Mouse (Mus musculus) lung, adult 2 months (tissue): ENCODE measurements at regions not wholly inside any gene's neighbourhood (a gene's known extent, or its start where the extent isn't known, plus 50 kb on each side); places are given as distances from the start of the nearest gene placed in this dataset.

Source experiments
- CTCF ChIP-seq: fragments of 200-500 bp; IDR thresholded peaks from 2 replicates; pipeline ENCODE4 v1.5.1; 2011; ENCODE audit warnings: mild to moderate bottlenecking, low read length, control low read depth; ENCODE audit not compliant: insufficient read depth
- POLR2A ChIP-seq: fragments of 200-500 bp; IDR thresholded peaks from 2 replicates; pipeline ENCODE4 v1.6.1; 2011; ENCODE audit warnings: low read depth, mild to moderate bottlenecking, control low read depth, low read length, borderline replicate concordance; ENCODE audit errors: extremely low read depth

GRCm38 (mm10) chr3:57944698-57945097 is 96.8 kb upstream of the Pfn2 start:
- TF ChIP-seq CTCF: no peak
- no peak for TF ChIP-seq POLR2A
